Mouse (Mus musculus) right cerebral cortex, postnatal 36 days (tissue): ENCODE measurements at regions not wholly inside any gene's neighbourhood (a gene's known extent, or its start where the extent isn't known, plus 50 kb on each side); places are given as distances from the start of the nearest gene placed in this dataset.

Experiments
- DNase-seq, 2 experiments: peaks; one replicate each; pipeline ENCODE4 v3.0.0; 2022; ENCODE audit warnings: low spot score in 2 of 2, mixed read lengths in 1 of 2

- no peak for DNase-seq
Measured at GRCm38 (mm10) chr7:95688151-95689146, 482.6 kb upstream of the Tenm4 start.

GRCm38 (mm10) chr7:95689161-95689833, 481.7 kb upstream of the Tenm4 start:
- DNase-seq, result no peak

DNA sequence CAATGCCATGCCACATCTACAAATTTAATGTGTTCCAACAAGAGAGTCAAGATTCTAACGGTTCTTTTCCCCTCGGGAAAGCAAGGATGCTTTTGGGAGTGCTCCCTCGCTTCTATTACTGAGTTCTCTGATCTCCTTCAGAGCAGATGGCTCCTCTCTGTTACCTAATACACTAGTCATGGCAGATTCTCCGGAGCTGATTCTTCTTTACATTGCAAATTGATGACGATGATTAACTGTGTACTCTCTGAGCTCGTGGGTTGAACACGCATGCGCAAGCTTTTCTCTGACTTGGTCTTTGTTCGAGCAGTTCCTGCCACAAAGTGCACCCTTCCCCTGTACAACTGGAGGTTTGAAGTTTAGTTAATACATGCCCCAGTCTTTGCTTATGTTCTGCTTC, 471.5 kb upstream of the Tenm4 start:
- no peak for DNase-seq

DNA sequence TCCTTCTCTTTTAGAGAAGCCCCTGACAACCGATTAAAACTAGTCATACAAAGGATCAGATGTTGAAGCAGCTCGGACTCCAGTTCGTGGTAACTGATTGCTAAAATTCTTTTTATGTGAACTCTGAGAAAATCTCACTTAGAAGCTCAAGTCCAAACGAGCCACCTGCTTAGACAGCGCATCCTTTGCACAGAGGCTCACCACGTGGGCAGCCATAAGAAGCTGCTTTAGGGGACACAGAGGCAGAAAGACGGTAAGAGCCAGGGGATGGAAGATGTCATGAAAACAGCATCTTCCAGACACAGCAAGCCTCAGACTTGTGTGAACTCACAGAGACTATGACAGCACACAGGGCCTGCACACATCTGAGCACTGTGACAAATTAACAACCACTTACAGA, 461.0 kb upstream of the Tenm4 start:
- DNase-seq, result no peak

DNA sequence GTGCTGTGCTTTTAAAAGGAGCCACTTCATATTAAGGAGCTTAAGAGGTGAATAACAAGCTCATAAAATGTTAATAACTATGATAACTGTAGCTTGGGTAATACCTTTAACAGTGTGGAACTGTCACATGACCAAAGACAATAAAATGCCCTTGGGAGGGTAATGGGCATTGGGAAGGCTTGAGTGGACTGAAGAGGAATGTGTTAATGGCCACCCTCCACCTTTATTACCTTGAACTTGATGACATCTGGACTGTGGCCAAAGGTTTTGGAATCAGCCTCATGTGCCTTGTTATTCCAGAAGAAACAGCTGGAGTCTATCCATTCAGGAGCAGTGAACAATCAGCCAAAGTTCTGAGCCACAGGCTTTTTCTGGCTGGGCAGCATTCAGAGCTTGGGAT, 451.0 kb upstream of the Tenm4 start:
- DNase-seq, result no peak

DNA sequence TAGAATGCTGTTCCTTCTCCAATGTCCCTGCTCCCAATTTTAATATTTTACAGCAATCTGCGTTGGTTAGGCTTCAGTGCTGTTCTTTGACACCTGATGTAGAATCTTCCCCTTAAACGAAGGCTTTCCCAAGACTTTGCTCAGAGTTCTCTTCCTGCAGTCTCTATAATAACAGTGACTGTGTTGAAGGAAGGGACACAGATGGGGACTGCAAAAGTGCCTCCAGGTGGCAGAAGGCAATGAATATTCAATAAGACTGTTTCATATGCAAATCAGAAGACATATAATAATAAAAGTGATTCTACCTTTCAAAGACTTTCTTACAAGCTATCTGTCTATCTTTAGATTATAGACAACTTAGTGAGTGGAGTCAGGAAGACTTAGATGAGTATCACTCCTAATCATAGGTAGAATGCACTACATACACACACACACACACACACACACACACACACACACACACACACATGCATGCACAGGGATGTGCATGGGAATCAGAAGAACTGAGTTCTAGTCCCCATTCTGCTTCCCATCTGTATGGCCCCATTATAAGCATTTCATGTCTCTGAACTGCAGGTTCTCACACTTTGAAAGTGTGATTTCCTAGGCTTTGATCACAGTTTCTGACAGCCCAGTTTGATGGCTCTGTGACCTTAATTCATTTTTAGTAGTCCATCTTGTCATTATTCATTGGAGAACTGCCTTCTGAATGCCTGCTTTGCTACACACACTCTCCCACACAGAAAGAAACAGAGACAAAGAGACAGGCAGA, 445.1 kb upstream of the Tenm4 start:
- no peak for DNase-seq

GRCm38 (mm10) chr7:95733807-95734206, 437.2 kb upstream of the Tenm4 start:
- DNase-seq, result no peak

DNA sequence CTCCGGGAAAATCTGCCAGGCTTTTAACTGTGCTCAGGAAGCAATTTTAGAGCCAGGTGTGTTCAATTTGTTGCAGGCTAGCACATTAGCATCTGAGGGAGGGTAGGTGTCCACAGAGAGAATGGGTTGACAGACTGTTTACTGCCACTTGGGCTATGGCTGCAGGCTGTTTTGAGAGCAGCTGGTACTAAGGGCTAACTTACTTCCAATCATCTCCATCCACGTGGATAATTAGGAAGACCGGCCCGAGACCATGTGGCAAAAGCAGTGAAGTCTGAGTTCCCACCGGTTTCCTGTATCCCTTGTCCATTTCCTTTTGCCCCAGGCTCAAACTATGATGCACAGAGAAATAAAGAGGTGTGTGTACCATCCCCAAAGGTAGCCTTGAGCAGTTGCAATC, 436.5 kb upstream of the Tenm4 start:
- DNase-seq, result no peak

DNA sequence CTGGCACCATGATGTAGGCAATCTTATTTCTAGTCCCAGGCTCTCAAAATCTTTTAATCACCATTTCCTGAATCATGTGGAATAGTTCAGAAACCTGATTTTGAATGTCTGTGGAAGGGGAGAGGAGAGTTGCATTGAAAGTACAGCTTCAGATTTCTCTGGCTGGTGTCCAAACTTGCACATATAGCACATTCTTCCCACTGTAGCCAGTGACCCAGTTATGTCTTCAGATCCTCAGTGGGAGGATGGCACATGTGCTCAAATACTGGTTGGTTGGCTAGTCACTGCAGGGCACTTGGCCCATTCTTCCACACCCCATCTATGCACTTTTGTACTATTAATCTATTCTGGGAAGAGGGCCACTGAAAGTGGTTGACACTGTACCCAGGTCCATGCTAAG, 434.3 kb upstream of the Tenm4 start:
- peak in 1 of 2 experiments; percentile 28 for DNase-seq

- no peak for DNase-seq
Measured at GRCm38 (mm10) chr7:95738725-95739245, 432.3 kb upstream of the Tenm4 start.

DNA sequence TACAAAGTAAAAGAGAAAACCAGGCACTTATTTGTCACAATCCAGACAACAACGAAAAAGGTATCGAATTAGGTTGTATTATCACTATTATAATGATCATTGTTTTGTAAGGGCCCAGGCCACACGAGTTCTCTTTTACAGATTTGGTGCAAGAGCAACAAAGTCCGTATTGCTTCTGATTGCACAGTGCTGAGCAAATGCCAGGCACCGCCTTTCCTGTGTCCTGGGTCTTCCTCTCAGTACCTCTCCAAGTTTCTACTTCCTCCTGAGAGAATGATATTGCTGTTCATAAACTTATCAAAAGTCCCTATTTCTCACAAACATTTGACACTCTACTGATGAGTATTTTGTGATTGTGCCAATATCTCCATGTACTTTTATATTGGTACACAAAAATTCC, 431.3 kb upstream of the Tenm4 start:
- no peak for DNase-seq

DNA sequence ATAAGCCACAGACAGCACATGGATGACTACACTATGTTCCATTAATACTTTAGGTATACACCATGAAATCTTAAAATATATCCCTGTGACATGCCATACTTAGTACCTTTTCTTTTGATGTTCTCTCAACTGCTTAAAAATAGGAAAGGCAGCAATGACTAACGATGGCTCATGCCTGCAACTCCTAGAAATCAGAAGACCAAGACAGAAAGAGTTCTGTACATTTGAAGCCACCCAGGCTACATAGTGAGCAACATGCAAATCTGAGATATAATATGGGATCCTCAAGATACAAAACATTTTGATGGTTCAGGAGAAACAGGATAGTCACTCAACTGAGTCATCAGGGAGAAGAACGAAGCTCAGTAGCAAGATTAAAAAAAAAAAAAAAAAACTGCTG, 412.7 kb upstream of the Tenm4 start:
- DNase-seq, result no peak

DNA sequence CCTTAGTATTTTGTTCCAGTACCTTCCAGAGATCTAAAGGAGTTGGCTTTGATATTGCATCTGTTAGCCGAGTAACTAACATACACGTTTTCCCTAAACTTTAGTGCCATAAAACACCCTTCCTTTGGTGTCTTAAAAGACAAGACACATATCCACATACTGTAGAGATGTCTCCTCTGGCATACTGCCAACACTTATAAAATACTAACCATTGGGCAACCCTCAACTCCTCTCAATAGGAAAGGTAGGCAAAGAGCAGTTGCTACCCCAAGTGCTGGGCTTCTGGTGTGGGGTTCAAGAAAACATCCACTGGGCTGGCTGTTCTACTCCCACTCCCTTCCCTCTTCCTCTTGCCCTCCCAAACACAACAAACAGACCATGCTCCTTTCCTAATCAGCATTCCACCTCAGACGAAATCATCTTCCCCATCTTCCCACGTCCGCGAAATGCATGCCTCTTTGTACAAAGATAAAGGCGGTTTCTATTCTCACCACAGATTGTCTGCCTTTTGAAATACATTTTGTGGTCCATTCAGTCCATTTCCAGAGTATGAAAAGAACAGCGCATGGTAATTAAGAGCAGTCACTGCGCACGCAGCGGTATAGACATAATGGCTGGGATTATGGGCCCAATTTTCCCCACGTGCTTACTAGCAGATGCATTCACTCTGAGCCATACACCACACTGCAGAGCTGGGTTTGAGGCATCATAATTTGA, 409.9 kb upstream of the Tenm4 start:
- peak; percentile 27 to 79 for DNase-seq

GRCm38 (mm10) chr7:95766356-95767150, 404.5 kb upstream of the Tenm4 start:
- peak; percentile 57 to 85 for DNase-seq

DNA sequence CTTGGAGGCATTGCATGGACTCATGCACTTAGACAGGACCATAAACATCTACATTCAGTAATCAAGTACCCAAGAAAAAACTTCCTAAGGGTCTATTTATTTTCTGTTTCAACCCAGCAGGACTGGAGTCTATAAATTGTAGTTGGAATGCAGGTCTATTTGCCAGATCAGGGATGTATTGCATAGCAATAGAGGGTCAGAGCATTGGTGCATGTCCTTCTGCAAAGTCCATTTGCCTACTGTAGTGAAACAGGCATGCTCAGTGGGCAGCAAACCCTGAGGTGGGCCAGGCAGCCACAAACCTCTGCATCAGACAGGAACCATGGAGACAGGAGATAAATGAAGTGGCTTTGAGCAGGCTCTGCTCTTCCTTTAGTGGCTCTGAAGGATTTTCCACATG, 386.5 kb upstream of the Tenm4 start:
- no peak for DNase-seq

DNA sequence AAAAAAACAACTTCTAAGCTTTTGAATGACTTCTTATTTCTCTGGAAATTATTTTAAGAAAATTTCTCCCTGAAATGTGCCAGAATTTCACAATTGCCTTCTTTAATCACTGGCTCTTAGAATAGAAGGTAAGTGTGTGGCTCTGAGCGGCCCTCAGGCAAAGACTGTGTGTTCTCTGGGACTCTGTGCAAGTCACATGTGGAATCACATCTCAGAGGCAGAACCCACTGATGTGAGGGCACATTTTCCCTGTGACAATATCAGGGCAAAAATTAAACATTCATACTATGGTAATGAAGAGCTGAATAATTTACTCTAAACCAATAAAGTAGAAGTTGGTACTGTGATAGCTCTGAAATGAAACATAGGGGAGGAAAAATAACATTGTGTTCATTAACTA, 383.5 kb upstream of the Tenm4 start:
- no peak for DNase-seq

DNA sequence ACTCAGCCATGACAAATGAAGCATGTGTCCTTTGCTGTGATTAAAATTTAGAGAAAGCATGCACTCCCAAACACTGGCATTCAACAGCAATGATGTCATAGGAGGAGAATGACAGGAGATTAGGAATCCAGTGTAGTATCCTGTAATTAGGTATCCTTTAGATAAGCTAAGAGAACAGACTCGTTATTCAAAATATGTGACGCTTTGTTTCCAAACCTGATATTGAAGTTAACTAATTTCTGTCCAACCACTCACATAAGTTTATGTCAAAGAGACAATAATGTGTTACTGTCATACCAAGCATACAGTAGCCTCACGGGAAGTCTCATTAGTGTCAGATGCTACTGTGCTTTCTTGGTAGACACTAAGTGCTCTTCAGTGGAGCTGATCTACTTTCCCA, 383.1 kb upstream of the Tenm4 start:
- DNase-seq, result no peak

DNA sequence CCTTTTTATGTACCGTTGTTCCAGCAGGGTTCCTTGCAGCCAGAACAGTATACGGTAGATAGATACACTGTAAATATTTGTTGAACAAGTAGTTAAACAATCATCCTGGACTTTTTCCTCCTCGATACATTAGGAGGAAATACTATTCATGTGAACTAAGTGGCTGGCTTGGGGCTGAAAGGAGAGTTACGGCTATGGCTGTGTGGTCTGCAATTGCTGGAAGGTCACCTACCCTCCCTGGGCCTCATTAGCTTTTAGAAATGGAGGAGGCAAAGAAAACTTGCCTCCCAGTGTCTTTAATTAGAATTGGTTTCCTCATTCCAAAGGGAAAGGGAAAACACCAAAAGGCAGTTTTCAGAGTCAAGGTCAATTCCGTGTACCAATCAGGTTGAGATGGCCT, 381.6 kb upstream of the Tenm4 start:
- no peak for DNase-seq

DNA sequence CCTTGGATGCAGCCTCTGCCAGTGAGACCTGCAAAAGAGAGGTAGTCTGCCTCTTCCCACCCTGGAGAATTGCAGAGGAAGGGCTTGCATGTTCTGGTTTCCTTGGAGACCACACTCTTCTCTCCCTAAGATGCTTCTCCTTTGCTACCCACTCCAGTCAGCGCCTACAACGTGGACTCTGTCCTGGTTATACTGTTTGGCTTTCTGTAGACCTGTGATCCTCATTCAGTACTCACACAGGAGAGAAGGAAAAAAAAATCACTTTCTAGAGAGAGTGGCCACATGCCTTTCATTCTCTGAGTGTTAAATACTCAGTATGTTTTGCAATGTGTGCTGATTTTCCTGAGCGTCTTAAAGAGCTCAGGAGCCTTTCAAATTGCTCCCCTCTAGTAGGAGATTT, 372.0 kb upstream of the Tenm4 start:
- DNase-seq, result no peak

GRCm38 (mm10) chr7:95809626-95810025, 361.4 kb upstream of the Tenm4 start:
- no peak for DNase-seq

GRCm38 (mm10) chr7:95810096-95810495, 360.9 kb upstream of the Tenm4 start:
- DNase-seq, result no peak
